Mouse (Mus musculus) layer of hippocampus, adult 9-10 months (tissue): ENCODE measurements around the gene Carm1.
"Not testable (repeated sequence)": the region's sequence is repeated elsewhere in the genome, so short reads cannot be mapped to it uniquely, and the experiment has no call there.

Experiments
- DNase-seq: peaks from one replicate; pipeline ENCODE4 v3.0.0; 2022; ENCODE audit warnings: low spot score

Carm1 gene

DNA sequence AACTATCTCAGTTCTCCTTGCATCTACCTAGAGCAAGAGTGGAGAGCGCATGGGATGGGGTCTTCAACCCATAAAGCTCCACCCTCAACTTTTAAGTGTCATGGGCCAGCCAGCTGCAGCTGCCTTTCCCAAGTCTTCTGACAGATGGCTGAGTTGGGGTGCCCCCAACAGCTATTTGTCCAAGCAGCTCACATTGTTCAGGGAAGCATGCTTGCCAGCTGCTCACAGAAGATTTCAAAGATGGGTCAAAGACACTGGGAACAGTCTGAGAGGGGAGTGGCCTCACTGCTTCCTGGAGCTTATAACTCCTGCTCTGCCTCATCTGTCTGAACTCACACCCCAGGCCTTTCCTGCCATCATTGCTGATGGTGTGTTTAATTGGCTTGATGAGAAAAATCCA is 29.6 kb downstream of the Carm1 start:
- DNase-seq = no peak

DNA sequence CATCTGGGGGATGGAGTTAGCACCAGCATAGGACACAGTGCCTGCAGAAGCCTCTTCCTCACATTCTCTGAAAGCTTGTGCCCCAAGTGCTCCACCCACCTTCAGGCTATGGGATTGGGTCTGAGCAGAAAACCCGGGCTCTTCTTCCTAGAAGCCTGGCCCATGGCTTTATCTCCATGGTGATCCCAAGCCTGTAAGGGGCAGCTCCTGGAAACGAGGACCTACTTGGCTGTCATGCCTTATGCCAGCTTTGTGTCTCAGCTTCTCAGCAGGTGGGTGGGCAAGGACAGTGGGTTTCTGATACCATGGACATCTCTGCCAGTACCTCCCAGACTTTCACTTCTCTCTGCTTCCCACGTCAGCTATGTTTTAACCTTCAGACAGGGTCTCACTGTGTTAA is 31.5 kb downstream of the Carm1 start:
- no peak for DNase-seq

DNA sequence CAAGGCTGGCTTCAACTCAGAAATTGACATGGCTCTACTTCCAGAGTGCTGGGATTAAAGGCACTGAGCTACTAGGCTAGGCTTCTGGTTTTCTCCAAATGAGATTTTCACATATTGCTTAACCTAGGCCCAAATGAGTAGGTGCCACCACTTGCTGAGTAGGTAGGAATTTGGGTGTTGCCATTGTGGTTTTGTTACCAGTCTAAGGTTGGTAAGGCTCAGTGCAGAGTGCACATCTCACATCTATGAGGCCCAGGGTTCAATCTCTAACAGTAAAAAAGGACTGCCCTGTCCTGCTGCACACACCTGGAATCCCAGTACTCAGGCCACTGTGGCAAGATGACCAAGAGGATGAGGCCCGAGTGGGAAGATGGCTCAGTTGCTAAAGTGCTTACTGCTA is 38.7 kb downstream of the Carm1 start:
- no peak for DNase-seq

DNA sequence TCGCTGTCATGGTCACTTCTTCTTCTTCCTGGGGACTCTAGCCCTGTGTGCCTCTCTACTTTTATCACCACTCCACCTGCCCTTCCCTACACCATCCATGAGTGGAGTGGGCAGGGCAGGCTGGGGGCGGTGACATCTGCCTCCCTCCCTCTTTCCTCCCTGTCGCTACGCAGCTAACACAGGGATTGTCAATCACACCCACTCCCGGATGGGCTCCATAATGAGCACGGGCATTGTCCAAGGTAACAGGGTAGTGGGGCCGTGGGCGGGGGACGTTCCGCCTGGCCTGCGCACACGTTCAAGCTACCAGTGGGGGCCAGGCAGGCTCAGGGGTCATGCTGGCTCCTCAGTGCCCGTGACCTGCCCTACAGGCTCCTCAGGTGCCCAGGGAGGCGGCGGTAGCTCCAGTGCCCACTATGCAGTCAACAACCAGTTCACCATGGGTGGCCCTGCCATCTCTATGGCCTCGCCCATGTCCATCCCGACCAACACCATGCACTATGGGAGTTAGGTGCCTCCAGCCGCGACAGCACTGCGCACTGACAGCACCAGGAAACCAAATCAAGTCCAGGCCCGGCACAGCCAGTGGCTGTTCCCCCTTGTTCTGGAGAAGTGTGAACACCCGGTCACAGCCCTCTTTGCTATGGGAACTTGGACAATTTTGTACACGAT is 41.1 kb downstream of the Carm1 start:
- DNase-seq = no peak

DNA sequence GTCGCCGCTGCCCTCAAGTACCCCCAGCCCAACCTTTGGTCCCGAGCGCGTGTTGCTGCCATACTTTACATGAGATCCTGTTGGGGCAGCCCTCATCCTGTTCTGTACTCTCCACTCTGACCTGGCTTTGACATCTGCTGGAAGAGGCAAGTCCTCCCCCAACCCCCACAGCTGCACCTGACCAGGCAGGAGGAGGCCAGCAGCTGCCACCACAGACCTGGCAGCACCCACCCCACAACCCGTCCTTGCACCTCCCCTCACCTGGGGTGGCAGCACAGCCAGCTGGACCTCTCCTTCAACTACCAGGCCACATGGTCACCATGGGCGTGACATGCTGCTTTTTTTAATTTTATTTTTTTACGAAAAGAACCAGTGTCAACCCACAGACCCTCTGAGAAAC is 41.7 kb downstream of the Carm1 start:
- no peak for DNase-seq

DNA sequence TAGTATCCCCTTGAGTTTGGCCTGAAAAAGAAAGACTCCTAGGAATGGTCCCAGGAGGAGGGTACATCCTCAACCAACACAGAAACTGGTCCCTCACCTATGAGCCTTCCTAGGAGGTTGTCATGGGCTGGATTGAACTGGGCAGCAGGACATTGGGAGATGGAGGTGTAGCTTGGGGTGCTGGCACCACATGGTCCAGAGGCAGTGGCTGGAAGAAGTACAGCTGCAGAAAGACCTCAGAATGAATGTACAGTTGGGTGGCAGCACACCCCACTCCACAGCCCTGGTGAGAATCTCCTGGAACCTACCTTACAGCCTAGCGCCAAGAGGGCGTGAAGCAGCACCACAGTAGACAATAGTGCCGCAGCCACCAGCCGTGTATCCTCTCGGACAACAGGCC is 42.8 kb downstream of the Carm1 start:
- no peak for DNase-seq

DNA sequence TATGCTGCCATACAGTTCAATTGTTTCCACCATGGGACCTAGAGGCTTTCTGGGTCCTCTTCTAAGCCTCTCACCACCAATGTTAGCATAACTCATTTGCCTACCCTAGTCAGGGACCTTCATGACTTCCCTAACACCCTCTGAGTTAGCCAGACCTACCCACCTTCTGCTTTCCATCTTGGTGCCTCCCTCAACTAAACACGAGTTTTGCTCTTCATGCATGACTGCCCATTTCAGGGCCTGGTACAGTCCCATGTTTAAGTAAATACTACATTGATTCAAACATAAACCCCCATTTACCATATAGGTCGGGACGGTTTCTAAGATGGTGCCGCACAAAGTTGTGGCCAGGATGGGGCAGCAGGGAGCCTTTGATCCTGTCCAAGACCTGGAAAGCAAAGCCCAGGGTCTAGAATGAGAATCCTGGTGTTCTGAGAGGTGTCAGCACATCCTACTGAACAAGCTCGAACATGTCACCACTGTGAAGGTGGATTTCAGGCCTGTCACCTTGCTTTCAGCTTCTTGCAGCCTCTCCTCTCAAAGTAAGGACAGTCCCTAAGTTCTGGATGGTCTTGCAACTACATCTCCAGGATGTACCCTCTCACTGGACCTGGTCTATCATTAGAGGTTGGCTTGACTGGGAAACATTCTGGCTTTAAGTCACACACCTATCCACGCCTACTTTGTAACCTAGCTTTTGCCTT is 44.6 kb downstream of the Carm1 start:
- no peak for DNase-seq

DNA sequence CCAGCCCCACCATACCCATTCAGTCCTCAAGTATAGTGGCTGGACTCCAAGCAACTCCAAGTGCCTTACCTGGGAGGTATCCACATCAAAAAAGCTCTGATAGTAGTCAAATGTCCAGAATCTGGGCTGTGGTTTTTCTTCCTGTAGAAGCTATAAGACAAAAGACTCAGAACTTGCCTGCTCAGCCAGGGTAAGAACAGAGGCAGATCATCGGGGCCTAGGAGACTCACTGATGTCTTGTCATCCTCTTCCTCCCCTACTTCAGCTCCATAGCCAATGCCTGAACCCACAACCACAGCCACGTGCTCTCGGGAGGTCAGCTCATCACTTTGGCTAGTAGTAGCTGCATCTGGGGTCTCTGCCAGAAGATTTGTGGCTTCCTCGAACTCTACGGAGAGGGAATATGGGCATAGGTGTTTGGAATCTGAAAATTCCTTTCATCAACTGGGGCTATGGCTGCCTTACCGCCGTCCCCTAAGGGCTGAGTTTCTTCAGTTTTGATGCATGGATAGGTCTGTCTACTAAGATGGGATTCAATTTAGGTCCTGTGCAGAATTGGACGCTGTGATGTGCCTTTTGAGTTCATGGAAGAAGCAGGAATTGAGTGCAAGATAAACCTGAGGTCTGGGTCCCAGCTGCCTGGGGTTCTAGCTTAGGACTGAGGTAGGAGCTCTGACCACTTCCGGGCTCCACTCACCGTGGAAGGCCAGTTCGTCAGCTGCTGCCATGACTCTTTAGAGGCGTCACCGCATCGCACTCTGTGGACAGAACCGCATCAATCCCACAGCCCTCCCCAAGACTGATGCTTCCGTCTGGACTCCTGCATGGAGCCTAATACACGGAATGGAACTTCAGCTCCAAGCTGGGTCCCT is 45.4 kb downstream of the Carm1 start:
- DNase-seq = no peak

DNA sequence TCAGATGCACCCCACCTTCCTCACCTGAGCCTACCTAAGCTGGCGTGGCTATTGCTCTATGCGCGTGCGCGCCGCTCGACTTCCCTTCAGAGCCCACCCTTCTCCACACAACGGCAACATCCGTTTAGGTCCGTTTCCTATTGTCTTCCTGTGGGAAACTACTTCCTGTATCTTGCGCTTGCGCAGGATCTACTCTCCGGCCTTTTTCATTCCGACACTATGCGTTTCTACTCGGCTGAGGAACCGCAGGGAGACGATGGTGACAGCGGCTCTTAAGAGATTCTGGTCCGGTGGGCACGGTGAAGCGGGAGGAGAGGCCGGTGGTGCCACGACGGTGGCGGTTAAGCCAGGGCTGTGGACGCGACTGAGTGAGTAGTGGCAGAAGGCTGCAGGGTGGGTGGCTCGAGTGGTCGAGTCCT is 46.0 kb downstream of the Carm1 start, which contains the start of the genes Timm29 and Yipf2:
Timm29 (plus strand) TSS at position 20 of the 419 bp plus-strand sequence.
Yipf2 (minus strand) TSS at position 126 of the 419 bp plus-strand sequence.
- peak; percentile 94 for DNase-seq

DNA sequence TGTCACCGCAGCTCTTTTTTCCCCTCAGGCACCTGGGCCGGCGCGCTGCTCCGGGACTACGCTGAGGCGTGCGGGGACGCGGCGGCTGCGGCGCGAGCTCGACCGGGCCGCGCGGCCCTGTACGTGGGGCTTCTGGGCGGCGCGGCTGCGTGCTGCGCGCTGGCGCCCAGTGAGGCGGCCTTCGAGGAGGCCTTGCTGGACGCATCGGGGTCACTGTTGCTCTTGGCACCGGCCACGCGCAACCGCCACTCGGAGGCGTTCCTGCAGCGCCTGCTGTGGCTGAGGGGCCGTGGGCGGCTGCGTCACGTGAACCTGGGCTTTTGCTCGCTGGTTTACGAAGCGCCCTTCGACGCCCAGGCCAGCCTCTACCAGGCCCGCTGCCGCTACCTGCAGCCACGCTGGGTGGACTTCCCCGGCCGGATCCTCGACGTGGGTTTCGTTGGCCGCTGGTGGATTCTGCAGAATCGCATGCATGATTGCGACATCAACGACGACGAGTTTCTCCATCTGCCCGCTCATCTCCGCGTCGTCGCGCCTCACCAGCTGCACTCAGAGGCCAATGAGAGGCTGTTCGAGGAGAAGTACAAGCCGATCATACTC is 46.5 kb downstream of the Carm1 start:
- DNase-seq = no peak

DNA sequence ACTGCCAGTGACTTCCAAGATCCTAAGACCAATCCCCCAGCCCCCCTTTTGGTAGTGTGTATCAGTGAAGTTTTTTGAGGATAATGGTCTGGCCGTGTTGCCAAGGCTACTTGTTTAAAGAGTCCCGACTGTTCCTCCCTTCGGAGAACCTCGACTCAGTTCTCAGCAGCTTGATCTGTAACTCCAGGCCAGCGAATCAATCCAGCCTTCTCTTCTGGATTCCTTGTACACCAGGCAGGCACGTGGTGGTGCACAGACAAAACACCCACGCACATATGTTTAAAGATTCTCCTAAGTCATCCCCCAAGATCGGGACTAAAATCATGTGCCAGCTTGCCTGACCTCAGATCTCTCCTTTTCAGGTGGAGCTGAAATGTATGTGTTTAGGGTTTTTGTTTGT is 47.7 kb downstream of the Carm1 start:
- not testable (repeated sequence) for DNase-seq

DNA sequence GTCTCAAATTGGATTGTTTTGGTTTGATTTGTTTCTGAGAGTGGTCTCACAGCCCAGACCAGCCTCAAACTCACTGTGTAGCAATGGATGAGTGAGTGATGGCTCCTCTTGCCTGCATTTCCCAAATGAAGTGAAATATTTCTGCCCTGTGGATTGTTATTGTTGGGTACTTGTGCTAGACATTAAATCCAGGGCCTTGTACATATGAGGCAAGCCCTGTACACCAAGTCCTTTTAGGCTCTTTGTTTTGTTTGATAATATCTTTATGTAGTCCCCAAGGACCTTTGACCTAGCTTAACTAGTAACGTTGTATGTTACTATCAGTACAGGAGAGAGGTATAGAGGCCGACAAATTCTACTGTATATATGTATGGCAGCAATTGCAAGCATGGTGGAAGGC is 48.1 kb downstream of the Carm1 start:
- DNase-seq = no peak

DNA sequence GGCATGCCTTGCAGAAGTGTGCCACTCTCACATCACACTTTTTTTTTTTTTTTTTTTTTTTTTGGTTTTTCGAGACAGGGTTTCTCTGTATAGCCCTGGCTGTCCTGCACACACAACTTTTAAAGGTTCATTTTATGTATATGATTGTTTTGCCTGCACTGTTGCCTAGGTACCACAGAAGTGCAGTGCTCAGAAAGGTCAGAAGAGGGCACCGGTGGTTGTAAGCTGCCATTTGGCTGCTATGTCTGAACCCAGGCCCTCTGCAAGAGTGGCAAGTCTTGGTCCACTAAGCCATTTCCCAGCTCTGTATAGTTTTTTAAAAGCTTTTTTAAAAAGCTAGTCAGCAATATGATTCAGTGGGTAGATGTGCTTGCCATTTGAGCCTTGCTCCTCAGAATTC is 51.5 kb downstream of the Carm1 start:
- no peak for DNase-seq

DNA sequence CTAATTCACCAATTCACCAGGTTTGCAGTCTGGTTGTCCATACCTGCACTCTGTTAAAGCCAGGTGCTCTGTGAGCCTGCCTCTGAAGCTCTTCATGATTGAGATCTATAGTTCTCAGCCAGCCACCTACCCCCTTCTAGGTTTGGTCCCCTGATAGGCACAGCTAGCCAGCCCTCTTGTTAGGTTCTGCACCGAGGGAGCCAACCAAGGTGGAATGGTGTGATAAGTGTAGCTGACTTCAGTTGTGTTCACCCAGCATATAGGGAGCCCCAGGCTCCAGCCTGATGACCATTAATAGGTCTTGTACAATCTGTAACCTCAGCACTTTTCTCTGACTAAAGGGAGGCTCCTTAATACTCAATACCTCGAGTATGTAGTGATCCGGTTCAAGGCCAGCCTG is 53.5 kb downstream of the Carm1 start:
- DNase-seq = no peak

DNA sequence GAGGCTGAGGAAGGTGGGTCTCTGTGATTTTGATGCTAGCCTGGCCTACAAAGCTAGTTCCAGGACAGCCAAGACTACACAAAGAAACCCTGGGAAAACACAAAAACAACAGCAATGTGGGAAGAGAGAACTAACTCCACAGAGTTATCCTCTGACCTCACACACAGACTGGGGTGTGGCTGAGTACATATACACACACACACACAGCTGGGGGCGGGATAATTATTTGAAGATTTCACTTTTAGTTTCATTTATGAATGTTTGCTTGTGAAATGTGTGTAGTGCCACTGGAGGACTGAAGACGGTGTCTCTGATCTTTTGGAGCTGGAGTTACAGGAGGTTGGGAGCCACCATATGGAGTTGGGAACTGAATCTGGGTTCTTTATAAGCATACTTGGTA is 54.4 kb downstream of the Carm1 start:
- DNase-seq = no peak

DNA sequence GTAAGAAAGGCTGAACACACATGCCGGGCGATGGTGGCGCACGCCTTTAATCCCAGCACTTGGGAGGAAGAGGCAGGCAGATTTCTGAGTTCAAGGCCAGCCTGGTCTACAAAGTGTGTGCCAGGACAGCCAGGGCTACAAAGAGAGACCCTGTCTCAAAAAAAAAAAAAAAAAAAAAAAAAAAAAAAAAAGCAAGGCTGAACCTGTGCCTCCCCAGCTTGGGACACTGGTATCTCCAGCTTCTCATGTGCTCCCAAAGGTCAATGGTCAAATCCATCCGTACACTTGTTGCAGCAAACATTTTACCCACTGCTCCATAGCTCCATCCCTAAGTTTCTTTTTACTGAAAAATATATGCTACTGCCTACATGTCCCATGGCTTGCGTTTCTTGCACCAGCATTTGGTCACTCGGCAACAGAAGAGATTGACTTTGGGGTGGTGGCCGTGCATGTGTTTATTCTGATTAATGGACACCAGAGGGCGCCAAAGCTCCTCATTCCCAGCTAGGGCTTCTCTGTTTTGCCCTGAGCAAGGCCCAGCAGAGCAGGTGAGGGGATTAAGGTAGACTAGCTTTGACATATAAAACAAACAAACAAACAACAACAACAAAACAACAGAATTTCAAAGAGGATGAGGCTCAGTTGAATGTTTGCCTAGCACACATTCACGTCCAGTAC is 55.2 kb downstream of the Carm1 start:
- DNase-seq = peak; percentile 41

DNA sequence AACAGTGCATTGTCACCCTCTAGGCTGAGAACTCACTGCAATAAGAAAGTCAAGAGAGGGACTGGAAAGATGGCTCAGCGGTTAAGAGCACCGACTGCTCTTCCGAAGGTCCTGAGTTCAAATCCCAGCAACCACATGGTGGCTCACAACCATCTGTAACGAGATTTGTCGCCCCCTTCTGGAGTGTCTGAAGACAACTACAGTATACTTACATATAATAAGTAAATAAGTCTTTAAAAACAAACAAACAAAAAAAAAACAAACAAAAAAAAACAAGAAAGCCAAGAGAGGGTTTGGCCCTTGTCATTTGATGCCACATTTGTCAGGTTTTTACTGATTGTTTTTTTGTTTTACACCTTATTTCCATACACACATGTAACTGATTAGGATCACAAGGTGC is 57.4 kb downstream of the Carm1 start:
- DNase-seq = no peak

DNA sequence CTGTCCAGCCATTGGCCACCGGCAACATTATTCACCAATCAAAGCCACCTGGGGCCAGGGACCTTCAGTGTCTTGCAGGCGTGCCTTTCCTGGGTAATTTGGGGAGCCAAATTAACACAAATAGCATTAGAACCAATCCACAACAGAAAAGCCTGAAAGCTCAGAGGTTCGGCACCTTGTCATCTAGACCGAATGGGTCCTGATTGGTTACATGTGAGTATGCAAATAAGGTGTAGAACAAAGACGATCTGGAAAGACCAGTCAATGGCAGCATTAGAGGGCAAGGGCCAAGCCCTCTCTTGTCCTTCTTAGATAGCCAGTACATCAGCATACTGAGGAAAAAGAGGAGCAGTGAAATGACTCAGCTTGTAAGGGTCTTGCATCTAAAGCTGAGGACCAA is 59.2 kb downstream of the Carm1 start:
- DNase-seq = no peak

DNA sequence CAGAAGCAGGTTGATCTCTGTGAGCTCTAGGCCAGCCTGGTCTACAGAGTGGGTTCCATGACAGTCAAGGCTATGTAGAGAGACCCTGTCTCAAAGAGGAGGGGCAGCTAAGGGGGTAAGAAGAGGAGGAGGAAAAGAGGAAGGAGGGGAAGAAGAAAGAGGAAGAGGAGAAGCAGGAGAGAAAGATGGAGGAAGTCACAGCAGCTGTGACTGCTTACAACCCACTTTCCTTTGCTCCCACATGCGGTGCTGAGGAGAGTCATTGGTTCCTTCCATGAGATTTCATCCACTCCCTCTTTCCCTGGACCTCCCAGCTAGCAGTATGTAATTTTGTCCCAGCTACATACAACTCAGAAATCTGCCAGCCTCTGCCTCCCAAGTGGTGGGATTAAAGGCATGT is 60.0 kb downstream of the Carm1 start:
- no peak for DNase-seq

DNA sequence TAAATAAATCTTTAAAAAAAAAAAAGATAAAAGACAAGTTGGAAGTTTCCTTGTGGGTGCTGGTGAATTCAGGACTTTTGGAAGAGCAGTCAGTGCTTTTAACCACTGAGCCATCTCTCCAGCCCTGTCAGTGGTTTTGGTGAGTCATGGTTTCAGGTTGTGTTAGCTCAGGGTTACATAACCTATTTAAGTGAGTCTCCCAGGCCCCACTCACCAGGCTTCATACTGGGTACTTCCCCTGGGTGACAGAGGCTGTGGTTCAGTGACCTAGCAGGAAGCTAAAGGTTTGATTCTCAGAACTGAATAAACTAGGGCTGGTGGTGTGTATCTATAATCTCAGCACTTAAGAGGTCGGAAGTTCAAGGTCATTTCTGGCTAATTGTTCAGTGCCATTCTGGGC is 63.2 kb downstream of the Carm1 start:
- DNase-seq = no peak

DNA sequence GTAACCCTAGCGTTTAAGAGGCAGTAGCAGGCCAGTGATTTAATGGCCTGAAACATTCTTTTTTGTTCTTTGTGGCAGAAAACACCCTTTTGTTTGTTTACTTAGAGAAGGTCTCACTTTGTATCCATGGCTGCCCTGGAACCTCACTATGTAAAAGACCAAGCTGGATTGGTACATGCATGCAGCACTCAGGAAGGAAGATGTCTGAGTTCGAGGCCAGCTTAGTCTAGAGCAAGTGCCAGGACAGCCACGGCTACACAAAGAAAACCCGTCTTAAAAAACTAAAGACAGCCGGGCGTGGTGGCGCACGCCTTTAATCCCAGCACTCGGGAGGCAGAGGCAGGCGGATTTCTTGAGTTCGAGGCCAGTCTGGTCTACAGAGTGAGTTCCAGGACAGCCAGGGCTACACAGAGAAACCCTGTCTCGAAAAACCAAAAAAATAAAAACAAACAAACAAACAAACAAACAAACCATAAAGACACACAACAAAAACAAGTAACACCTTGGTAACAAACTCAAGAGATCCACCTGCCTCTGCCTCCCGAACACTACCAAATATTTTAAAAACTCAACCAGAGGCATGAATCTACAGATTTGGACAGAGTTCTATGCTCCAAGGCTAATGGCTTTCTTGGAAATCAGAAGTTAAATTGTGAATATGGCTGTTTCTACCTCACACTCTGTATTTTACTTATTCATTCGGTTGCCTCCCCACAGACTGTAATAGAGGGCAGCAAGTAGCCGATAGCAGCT is 68.3 kb downstream of the Carm1 start:
- DNase-seq = no peak
